Mouse (Mus musculus) erythroblast, embryonic 14.5 days (primary cell): Measurements from ENCODE around the gene Mov10.

ENCODE experiments used
- GATA1 ChIP-seq: IDR thresholded peaks from 2 replicates; pipeline ENCODE4 v1.6.1; 2012; ENCODE audit warnings: low read length, inconsistent platforms, mixed read lengths
- TAL1 ChIP-seq: IDR thresholded peaks from 3 replicates; pipeline ENCODE4 v1.6.1; 2012; ENCODE audit warnings: low read length, inconsistent platforms, mixed read lengths

- TF ChIP-seq GATA1, result no peak
- TF ChIP-seq TAL1, result no peak
These were observed 50.6 kb downstream of the Mov10 start for GRCm38 (mm10) chr3:104767716-104768115.
